Comparison of ENCODE assay signal across 8 mouse cellular contexts in the genomic region with DNA sequence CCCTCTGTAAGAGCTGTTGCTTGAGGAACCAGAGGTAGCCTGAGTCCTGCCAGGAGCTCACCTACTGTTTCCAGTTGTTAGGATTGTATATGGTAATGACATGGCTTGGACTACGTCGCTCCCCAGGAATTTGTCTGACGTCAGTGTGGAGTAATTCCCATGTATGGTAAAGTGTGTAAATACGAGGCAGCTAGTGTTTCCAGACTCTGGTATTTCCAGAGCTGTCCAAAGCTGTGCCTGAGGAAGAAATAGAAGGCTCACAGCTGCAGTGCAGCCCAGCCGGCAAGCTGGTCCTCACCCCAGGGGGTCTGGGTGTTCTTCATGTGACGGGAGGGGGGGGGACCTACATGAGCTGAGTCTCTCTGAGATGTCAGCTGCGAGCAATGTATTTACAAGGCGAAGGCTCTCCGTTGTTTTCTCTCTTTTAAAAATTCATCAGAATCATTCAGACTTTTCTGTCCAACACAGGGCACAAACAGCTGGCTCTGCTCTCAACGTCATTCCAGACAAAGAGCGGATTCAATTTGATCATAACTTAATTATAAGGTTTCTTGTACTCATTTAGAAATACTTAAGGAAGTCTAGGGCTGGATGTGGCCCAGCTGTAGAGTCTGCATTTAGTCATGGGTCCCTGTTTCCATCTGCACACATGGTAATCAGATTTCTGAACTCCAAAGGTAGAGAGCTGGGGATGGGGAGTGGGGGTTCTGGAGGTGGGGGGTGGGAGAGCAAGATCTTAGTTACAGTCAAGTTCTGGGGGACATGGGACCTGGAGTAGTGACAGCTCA. TPM values are rescaled to one million over a fixed set of nuclear protein-coding genes. Genes with fewer than 3 reads are reported as not detected.
DNase-seq lines count a peak whose midpoint lies in the region; ATAC-seq lines count a peak whose summit lies in the region.

No protein-coding gene starts in this region.

- no peak overlapping the region for H3K4me3 ChIP-seq in midbrain, embryonic 11.5 days (ENCODE audit: low read depth, low read length)
- no peak overlapping the region for H3K4me3 ChIP-seq in midbrain, embryonic 15.5 days
- H3K4me3 ChIP-seq in limb, embryonic 15.5 days: no peak overlapping the region; the same call in 1 of the 2 replicates
- no peak overlapping the region for H3K4me3 ChIP-seq in stomach, embryonic 14.5 days (ENCODE audit: low read depth, low read length)

- no peak overlapping the region for H3K27ac ChIP-seq in midbrain, embryonic 11.5 days (ENCODE audit: low read depth, low read length)
- no peak overlapping the region for H3K27ac ChIP-seq in midbrain, embryonic 15.5 days
- peak overlapping the region; percentile 92 for H3K27ac ChIP-seq in limb, embryonic 15.5 days
- H3K27ac ChIP-seq in stomach, embryonic 14.5 days (ENCODE audit: low read length): peak overlapping the region; percentile 96

- H3K27me3 ChIP-seq in midbrain, embryonic 11.5 days (ENCODE audit: control insufficient read depth, insufficient read depth, low read length): no peaks in the 10 kb centered on the region
- H3K27me3 ChIP-seq in midbrain, embryonic 15.5 days (replicated peaks): no peaks in the 10 kb centered on the region
- H3K27me3 ChIP-seq in limb, embryonic 15.5 days: no peaks in the 10 kb centered on the region
- no peaks in the 10 kb centered on the region for H3K27me3 ChIP-seq in stomach, embryonic 14.5 days (ENCODE audit: control insufficient read depth, insufficient read depth, low read length)

- peak; percentile 90 for DNase-seq in midbrain, embryonic 11.5 days (ENCODE audit: low spot score, missing footprints)
- peak; percentile 85 for DNase-seq in forelimb bud, embryonic 11.5 days (ENCODE audit: low read depth, low spot score)
- no peak for DNase-seq in urinary bladder, adult 2 months (ENCODE audit: low spot score)
- DNase-seq in layer of hippocampus, adult 9-10 months (ENCODE audit: low spot score): no peak
- DNase-seq in adrenal gland, adult 8-10 months: no peak

- ATAC-seq in midbrain, embryonic 11.5 days (ENCODE audit: low FRiP score): no peak
- no peak for ATAC-seq in midbrain, embryonic 15.5 days (replicated peaks)
- ATAC-seq in limb, embryonic 15.5 days (ENCODE audit: insufficient number of reproducible peaks, low FRiP score, low TSS enrichment, low read depth): peak; percentile 82
- ATAC-seq in stomach, embryonic 14.5 days (ENCODE audit: insufficient number of reproducible peaks, insufficient read depth, low FRiP score, low read depth): peak; percentile 82

- H3K4me2 ChIP-seq in midbrain, embryonic 11.5 days: no peak overlapping the region
- H3K4me2 ChIP-seq in midbrain, embryonic 15.5 days: no peak overlapping the region
- peak overlapping the region; percentile 78 for H3K4me2 ChIP-seq in limb, embryonic 15.5 days
- peak overlapping the region; percentile 80 for H3K4me2 ChIP-seq in stomach, embryonic 14.5 days (replicated peaks; ENCODE audit: low read depth, low read length)

- H3K36me3 ChIP-seq in midbrain, embryonic 11.5 days (ENCODE audit: control insufficient read depth, insufficient read depth, low read length): no peaks in the 10 kb centered on the region
- no peaks in the 10 kb centered on the region for H3K36me3 ChIP-seq in midbrain, embryonic 15.5 days (replicated peaks)
- H3K36me3 ChIP-seq in limb, embryonic 15.5 days: peaks cover 5% of the 10 kb centered on the region; the same call in 1 of the 2 replicates
- H3K36me3 ChIP-seq in stomach, embryonic 14.5 days (ENCODE audit: control insufficient read depth, insufficient read depth, low read length): peaks cover 4% of the 10 kb centered on the region; the same call in 1 of the 2 replicates

- H3K9ac ChIP-seq in midbrain, embryonic 11.5 days (ENCODE audit: low read length): no peak overlapping the region
- no peak overlapping the region for H3K9ac ChIP-seq in midbrain, embryonic 15.5 days
- H3K9ac ChIP-seq in limb, embryonic 15.5 days: no peak overlapping the region
- H3K9ac ChIP-seq in stomach, embryonic 14.5 days (replicated peaks; ENCODE audit: low read depth, low read length): peak overlapping the region; percentile 18; the same call in 1 of the 2 replicates

- H3K4me1 ChIP-seq in midbrain, embryonic 11.5 days (ENCODE audit: control insufficient read depth, insufficient read depth, low read length): peaks cover 14% of the 10 kb centered on the region
- H3K4me1 ChIP-seq in midbrain, embryonic 15.5 days: peaks cover 23% of the 10 kb centered on the region
- peaks cover 72% of the 10 kb centered on the region for H3K4me1 ChIP-seq in limb, embryonic 15.5 days
- H3K4me1 ChIP-seq in stomach, embryonic 14.5 days (ENCODE audit: control insufficient read depth, insufficient read depth, low read length): peaks cover 58% of the 10 kb centered on the region

- H3K9me3 ChIP-seq in midbrain, embryonic 11.5 days (ENCODE audit: control insufficient read depth, low read length): no peaks in the 10 kb centered on the region
- no peaks in the 10 kb centered on the region for H3K9me3 ChIP-seq in midbrain, embryonic 15.5 days
- no peaks in the 10 kb centered on the region for H3K9me3 ChIP-seq in limb, embryonic 15.5 days
- H3K9me3 ChIP-seq in stomach, embryonic 14.5 days (ENCODE audit: control insufficient read depth, low read depth, low read length): no peaks in the 10 kb centered on the region

- 50% methylated on average over 11 of the region's 11 CpGs for WGBS in midbrain, embryonic 11.5 days
- WGBS in midbrain, embryonic 15.5 days: 39% methylated on average over 11 of the region's 11 CpGs
- 11% methylated on average over 11 of the region's 11 CpGs for WGBS in limb, embryonic 15.5 days
- 13% methylated on average over 11 of the region's 11 CpGs for WGBS in stomach, embryonic 14.5 days

RNA-seq across cellular contexts. Expression of a gene that starts 12.2 kb away (rescaled TPM):
- 33.2 and 34.1 TPM in 2 replicates for polyA plus RNA-seq in midbrain, embryonic 11.5 days (2014; fragmentation: Nextera tagmentation; extraction: Ambion mirVana)
- 13.9 and 14.7 TPM in 2 replicates for polyA plus RNA-seq in midbrain, embryonic 15.5 days (2015; fragmentation: Nextera tagmentation; extraction: Ambion mirVana)
- polyA plus RNA-seq in limb, embryonic 15.5 days (2015; fragmentation: Nextera tagmentation; extraction: Ambion mirVana): 89.7 and 104 TPM in 2 replicates
- polyA plus RNA-seq in stomach, embryonic 14.5 days (2014; fragmentation: Nextera tagmentation; extraction: Ambion mirVana): 232 and 265 TPM in 2 replicates
- 3,856 and 5,107 TPM in 2 replicates for polyA plus RNA-seq in urinary bladder, adult 2 months (2012; rRNA removed)
- total RNA-seq in adrenal gland, adult 8-10 months (2022): 100 to 1,000 TPM in 1 of 4 experiments, 10 to 100 TPM in 3; 92.3 to 122 (median 99.0) TPM

RNA-seq across cellular contexts. Expression of a gene that starts 33.8 kb away (rescaled TPM):
- 16.9 and 19.4 TPM in 2 replicates for polyA plus RNA-seq in midbrain, embryonic 11.5 days (2014; fragmentation: Nextera tagmentation; extraction: Ambion mirVana)
- polyA plus RNA-seq in midbrain, embryonic 15.5 days (2015; fragmentation: Nextera tagmentation; extraction: Ambion mirVana): 27.6 and 31.4 TPM in 2 replicates
- 96.2 and 105 TPM in 2 replicates for polyA plus RNA-seq in limb, embryonic 15.5 days (2015; fragmentation: Nextera tagmentation; extraction: Ambion mirVana)
- polyA plus RNA-seq in stomach, embryonic 14.5 days (2014; fragmentation: Nextera tagmentation; extraction: Ambion mirVana): 82.1 and 86.8 TPM in 2 replicates
- 124 and 138 TPM in 2 replicates for polyA plus RNA-seq in urinary bladder, adult 2 months (2012; rRNA removed)
- total RNA-seq in adrenal gland, adult 8-10 months (2022): 10 to 100 TPM; 33.0 to 80.7 (median 38.4) TPM

RNA-seq across cellular contexts. Expression of a gene that starts 47.1 kb away (rescaled TPM):
- 0.95 and 1.3 TPM in 2 replicates for polyA plus RNA-seq in midbrain, embryonic 11.5 days (2014; fragmentation: Nextera tagmentation; extraction: Ambion mirVana)
- polyA plus RNA-seq in midbrain, embryonic 15.5 days (2015; fragmentation: Nextera tagmentation; extraction: Ambion mirVana): 0.56 and 1.9 TPM in 2 replicates
- 231 and 577 TPM in 2 replicates for polyA plus RNA-seq in limb, embryonic 15.5 days (2015; fragmentation: Nextera tagmentation; extraction: Ambion mirVana)
- polyA plus RNA-seq in stomach, embryonic 14.5 days (2014; fragmentation: Nextera tagmentation; extraction: Ambion mirVana): 1.9 and 3.2 TPM in 2 replicates
- 1.1 and 1.2 TPM in 2 replicates for polyA plus RNA-seq in urinary bladder, adult 2 months (2012; rRNA removed)
- total RNA-seq in adrenal gland, adult 8-10 months (2022): under 1 TPM in 1 of 4 experiments, not detected in 3; 0.35 TPM

Comparison
In these comparisons a context has a peak if more than half of its experiments do, and no peak if none do; other contexts are left out.
1. ATAC-seq: peak in limb, embryonic 15.5 days (single experiment) and stomach, embryonic 14.5 days (single experiment); none in midbrain, embryonic 11.5 days (single experiment) and midbrain, embryonic 15.5 days (single experiment).
2. DNase-seq: peak in midbrain, embryonic 11.5 days (single experiment) and forelimb bud, embryonic 11.5 days (single experiment); none in urinary bladder, adult 2 months (single experiment), layer of hippocampus, adult 9-10 months (single experiment) and adrenal gland, adult 8-10 months (single experiment).
3. H3K27ac ChIP-seq: peak in limb, embryonic 15.5 days (single experiment) and stomach, embryonic 14.5 days (single experiment); none in midbrain, embryonic 11.5 days (single experiment) and midbrain, embryonic 15.5 days (single experiment).
4. H3K4me2 ChIP-seq: peak in limb, embryonic 15.5 days (single experiment) and stomach, embryonic 14.5 days (single experiment); none in midbrain, embryonic 11.5 days (single experiment) and midbrain, embryonic 15.5 days (single experiment).
5. RNA of a gene that starts 12.2 kb away (polyA plus RNA-seq): 3,856 to 5,107 TPM in urinary bladder, adult 2 months; 232 to 265 TPM in stomach, embryonic 14.5 days, 89.7 to 104 TPM in limb, embryonic 15.5 days, 33.2 to 34.1 TPM in midbrain, embryonic 11.5 days and 13.9 to 14.7 TPM in midbrain, embryonic 15.5 days; every median in the first group is over 10 times any median in the second.
6. RNA of a gene that starts 47.1 kb away (polyA plus RNA-seq): 231 to 577 TPM in limb, embryonic 15.5 days; 1.9 to 3.2 TPM in stomach, embryonic 14.5 days, 0.95 to 1.3 TPM in midbrain, embryonic 11.5 days, 1.1 to 1.2 TPM in urinary bladder, adult 2 months and 0.56 to 1.9 TPM in midbrain, embryonic 15.5 days; every median in the first group is over 10 times any median in the second.